Mouse (Mus musculus) cerebellum, adult 2 months (tissue): ENCODE data around the gene Pcyt2.

Experiments
- CTCF ChIP-seq: fragments of 200-500 bp; IDR thresholded peaks from 2 replicates; pipeline ENCODE4 v1.5.1; 2011; ENCODE audit warnings: low read depth, mild to moderate bottlenecking, control low read depth, low read length, moderate library complexity, borderline replicate concordance; ENCODE audit not compliant: insufficient read depth
- POLR2A ChIP-seq: fragments of 200-500 bp; IDR thresholded peaks from 2 replicates; pipeline ENCODE4 v1.6.1; 2011; ENCODE audit warnings: low read length, control low read depth, borderline replicate concordance; ENCODE audit not compliant: insufficient read depth

- TF ChIP-seq POLR2A (no peak), CTCF (no peak)
Measured at GRCm38 (mm10) chr11:120605667-120606066, 12.1 kb downstream of the Pcyt2 start.
